Mouse (Mus musculus) heart, adult 2 months (tissue): ENCODE results near the gene Rbm38.

Source experiments
- CTCF ChIP-seq: fragments of 200-600 bp; IDR thresholded peaks from 2 replicates; pipeline ENCODE4 v1.8.1; 2022; ENCODE audit warnings: antibody characterized with exemption, mild to moderate bottlenecking, moderate library complexity
- POLR2A ChIP-seq: fragments of 200-500 bp; IDR thresholded peaks from 2 replicates; pipeline ENCODE4 v1.6.1; 2011; ENCODE audit warnings: mild to moderate bottlenecking, low read depth, low read length, control low read depth; ENCODE audit not compliant: insufficient read depth

- no peak for TF ChIP-seq CTCF
- TF ChIP-seq POLR2A, result no peak
Measured at GRCm38 (mm10) chr2:173041893-173042292, 21.6 kb downstream of the Rbm38 start.
